22 mouse cellular contexts compared by ENCODE assay signal in the genomic region with DNA sequence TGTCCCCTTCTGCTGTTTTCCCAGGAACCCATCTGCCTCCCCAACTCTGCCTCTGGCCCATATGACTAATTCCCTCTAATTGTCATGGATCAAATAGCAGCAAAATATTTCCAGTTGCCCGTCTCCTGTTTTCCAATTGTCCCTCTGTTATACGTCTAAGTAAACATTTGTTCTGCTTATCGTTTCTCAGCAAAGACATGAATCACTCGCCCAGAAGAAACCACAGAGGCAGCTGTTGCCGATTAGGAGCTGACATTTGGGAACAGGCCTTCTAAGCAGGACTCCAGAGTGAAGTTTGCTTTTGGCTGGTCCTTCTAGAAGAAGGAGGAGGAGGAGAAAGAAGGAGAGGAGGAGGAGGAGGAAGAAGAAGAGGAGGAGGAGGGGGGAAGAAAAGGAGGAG. TPM values are rescaled to one million over a fixed set of nuclear protein-coding genes. Genes with fewer than 3 reads are reported as not detected.
DNase-seq lines count a peak whose midpoint lies in the region; ATAC-seq and TF ChIP-seq lines count a peak whose summit lies in the region.
"Had no signal": no experiment of that assay in that cellular context is flagged by ENCODE, and none has a peak within 500 bp of the region (broad histone marks: within the 10 kb centered on the region; RNA-seq: fewer than 3 reads in every experiment).

No protein-coding gene starts in this region.

- no peak overlapping the region for H3K4me3 ChIP-seq in limb, embryonic 14.5 days (replicated peaks; ENCODE audit: low read length)
- no peak overlapping the region for H3K4me3 ChIP-seq in limb, embryonic 10.5 days
- H3K4me3 ChIP-seq: embryonic facial prominence, embryonic 12.5 days; forebrain, embryonic 10.5 days; heart, embryonic 15.5 days; hindbrain, embryonic 13.5 days; limb, embryonic 15.5 days; neural tube, embryonic 12.5 days had no signal

- no peak overlapping the region for H3K4me2 ChIP-seq in limb, embryonic 14.5 days (replicated peaks; ENCODE audit: low read depth, low read length, severe bottlenecking)
- H3K4me2 ChIP-seq: embryonic facial prominence, embryonic 12.5 days; heart, embryonic 15.5 days; hindbrain, embryonic 13.5 days; limb, embryonic 15.5 days; neural tube, embryonic 12.5 days had no signal

- no peaks in the 10 kb centered on the region for H3K36me3 ChIP-seq in limb, embryonic 14.5 days (ENCODE audit: control insufficient read depth, insufficient read depth, low read length)
- H3K36me3 ChIP-seq in limb, embryonic 10.5 days = no peaks in the 10 kb centered on the region
- H3K36me3 ChIP-seq: embryonic facial prominence, embryonic 12.5 days; forebrain, embryonic 10.5 days; heart, embryonic 15.5 days; hindbrain, embryonic 13.5 days; limb, embryonic 15.5 days; neural tube, embryonic 12.5 days had no signal

- no peaks in the 10 kb centered on the region for H3K9me3 ChIP-seq in limb, embryonic 14.5 days (ENCODE audit: control insufficient read depth, low read length)
- H3K9me3 ChIP-seq in limb, embryonic 10.5 days (replicated peaks) = no peaks in the 10 kb centered on the region
- H3K9me3 ChIP-seq: embryonic facial prominence, embryonic 12.5 days; forebrain, embryonic 10.5 days; heart, embryonic 15.5 days; hindbrain, embryonic 13.5 days; limb, embryonic 15.5 days; neural tube, embryonic 12.5 days had no signal

- H3K4me1 ChIP-seq in limb, embryonic 14.5 days (ENCODE audit: control insufficient read depth, insufficient read depth, low read length) = no peaks in the 10 kb centered on the region
- H3K4me1 ChIP-seq in limb, embryonic 10.5 days = 0 out of 2 replicates have a peak, but pooled peaks cover 4% of the 10 kb centered on the region
- H3K4me1 ChIP-seq: embryonic facial prominence, embryonic 12.5 days; forebrain, embryonic 10.5 days; heart, embryonic 15.5 days; hindbrain, embryonic 13.5 days; limb, embryonic 15.5 days; neural tube, embryonic 12.5 days had no signal

- no peak overlapping the region for H3K27ac ChIP-seq in limb, embryonic 14.5 days (replicated peaks; ENCODE audit: low read depth, low read length)
- H3K27ac ChIP-seq in limb, embryonic 10.5 days = no peak overlapping the region
- H3K27ac ChIP-seq: embryonic facial prominence, embryonic 12.5 days; forebrain, embryonic 10.5 days; heart, embryonic 15.5 days; hindbrain, embryonic 13.5 days; limb, embryonic 15.5 days; neural tube, embryonic 12.5 days had no signal

- intact Hi-C loops in heart, postnatal 36 days (cut with DNase I) = no loop called here
- intact Hi-C loops in left cerebral cortex, postnatal 10 days (cut with DNase I) = no loop called here
- intact Hi-C loops in left cerebral cortex, postnatal 14 days (cut with DNase I) = no loop called here

- DNase-seq in heart, adult 18-20 months = peak; percentile 44 to 71
- no peak for DNase-seq in heart, postnatal 36 days
- DNase-seq in limb, embryonic 14.5 days (ENCODE audit: low spot score) = peak; percentile 40
- DNase-seq in limb, embryonic 10.5 days (ENCODE audit: low spot score) = no peak
- DNase-seq in c-Kit-positive CD71-positive TER-119-negative erythroid progenitor cells, embryonic 14.5 days (ENCODE audit: low read depth) = peak; percentile 14
- DNase-seq in left cerebral cortex, postnatal 10 days (ENCODE audit: extremely low spot score in 1 of 2, low spot score in 2 of 2) = no peak
- no peak for DNase-seq in left cerebral cortex, postnatal 14 days (ENCODE audit: low spot score in 2 of 2)
- DNase-seq: adrenal gland, adult 2 months; B cell, adult 2 months; cerebellum, adult 18-20 months; cerebellum, postnatal 36 days; gastrocnemius, postnatal 25 days; layer of hippocampus, adult 9-11 months; liver, postnatal 0 days; lung, postnatal 36 days; thymus, postnatal 14 days had no signal

- H3K9ac ChIP-seq in limb, embryonic 14.5 days (ENCODE audit: low read depth, low read length, severe bottlenecking) = no peak overlapping the region
- H3K9ac ChIP-seq: embryonic facial prominence, embryonic 12.5 days; heart, embryonic 15.5 days; hindbrain, embryonic 13.5 days; limb, embryonic 15.5 days; liver, postnatal 0 days; neural tube, embryonic 12.5 days had no signal

- ATAC-seq in limb, embryonic 14.5 days (ENCODE audit: low FRiP score, low read depth) = peak; percentile 15; the same call in 1 of the 2 replicates
- ATAC-seq: liver, postnatal 0 days had no signal

- 20% methylated on average over 5 of the region's 5 CpGs for WGBS in limb, embryonic 14.5 days
- WGBS in limb, embryonic 10.5 days = 34% methylated on average over 5 of the region's 5 CpGs

- no peaks in the 10 kb centered on the region for H3K27me3 ChIP-seq in limb, embryonic 14.5 days (ENCODE audit: control insufficient read depth, insufficient read depth, low read length)
- H3K27me3 ChIP-seq in limb, embryonic 10.5 days (ENCODE audit: low read depth, poor library complexity, severe bottlenecking) = no peaks in the 10 kb centered on the region
- H3K27me3 ChIP-seq: embryonic facial prominence, embryonic 12.5 days; heart, embryonic 15.5 days; limb, embryonic 15.5 days; neural tube, embryonic 12.5 days had no signal

- TF ChIP-seq POLR2A in limb, embryonic 14.5 days (IDR thresholded peaks at IDR 0.05; ENCODE audit: borderline replicate concordance, extremely low read depth, insufficient read depth, insufficient read length) = no peak

RNA-seq across cellular contexts. Expression of a gene that starts 30.2 kb away (rescaled TPM):
- 1 to 10 TPM; 2.4 to 2.7 TPM for total RNA-seq in heart, adult 18-20 months (2021)
- 1 to 10 TPM; 3.4 to 4.2 TPM for total RNA-seq in heart, postnatal 36 days (2021)
- polyA plus RNA-seq in limb, embryonic 14.5 days (2012; rRNA removed) = 13.9 and 14.3 TPM in 2 replicates
- polyA plus RNA-seq in limb, embryonic 14.5 days (2014; fragmentation: Nextera tagmentation; extraction: Ambion mirVana) = 10.4 and 10.8 TPM in 2 replicates
- 9.2 and 10.6 TPM in 2 replicates for polyA plus RNA-seq in limb, embryonic 10.5 days (2016; fragmentation: Nextera tagmentation; extraction: Ambion mirVana)
- total RNA-seq in left cerebral cortex, postnatal 10 days (2021) = 10 to 100 TPM; 47.5 to 52.3 TPM
- total RNA-seq in left cerebral cortex, postnatal 14 days (2021) = 10 to 100 TPM; 47.1 to 49.6 TPM

Comparison
In these comparisons a context has a peak if more than half of its experiments do, and no peak if none do; other contexts are left out.
1. DNase-seq: peak in heart, adult 18-20 months (2 of 2), limb, embryonic 14.5 days (single experiment) and c-Kit-positive CD71-positive TER-119-negative erythroid progenitor cells, embryonic 14.5 days (single experiment); none in heart, postnatal 36 days (0 of 2), limb, embryonic 10.5 days (single experiment), left cerebral cortex, postnatal 10 days (0 of 2) and left cerebral cortex, postnatal 14 days (0 of 2).
2. RNA of a gene that starts 30.2 kb away (total RNA-seq): 47.5 to 52.3 TPM in left cerebral cortex, postnatal 10 days and 47.1 to 49.6 TPM in left cerebral cortex, postnatal 14 days; 3.4 to 4.2 TPM in heart, postnatal 36 days and 2.4 to 2.7 TPM in heart, adult 18-20 months; every median in the first group is over 4 times any median in the second.